Mouse (Mus musculus) embryonic fibroblast, embryonic 13.5 days (primary cell): Measurements from ENCODE around the gene Rad51b.

Experiments
- CTCF ChIP-seq: IDR thresholded peaks from 2 replicates; pipeline ENCODE4 v1.5.1; 2011; ENCODE audit warnings: mild to moderate bottlenecking, control low read depth, low read length, moderate library complexity, borderline replicate concordance; ENCODE audit not compliant: insufficient read depth
- POLR2A ChIP-seq: IDR thresholded peaks from 2 replicates; pipeline ENCODE4 v1.6.1; 2011; ENCODE audit warnings: low read depth, mild to moderate bottlenecking, control low read depth, low read length, moderate library complexity

GRCm38 (mm10) chr12:79534778-79535177, 237.7 kb downstream of the Rad51b start:
- TF ChIP-seq CTCF, result no peak
- TF ChIP-seq POLR2A, result no peak
